Mouse (Mus musculus): ENCODE measurements around the gene Cacna2d4. TPM values are rescaled to one million over a fixed set of nuclear protein-coding genes. Genes with fewer than 3 reads are reported as not detected.
A peak's percentile ranks its signal among the peaks of the same experiment; 100 is the strongest.

The Cacna2d4 gene
- total RNA-seq, 2 experiments from 2014 or later: 0.02 to 0.08 TPM

DNA sequence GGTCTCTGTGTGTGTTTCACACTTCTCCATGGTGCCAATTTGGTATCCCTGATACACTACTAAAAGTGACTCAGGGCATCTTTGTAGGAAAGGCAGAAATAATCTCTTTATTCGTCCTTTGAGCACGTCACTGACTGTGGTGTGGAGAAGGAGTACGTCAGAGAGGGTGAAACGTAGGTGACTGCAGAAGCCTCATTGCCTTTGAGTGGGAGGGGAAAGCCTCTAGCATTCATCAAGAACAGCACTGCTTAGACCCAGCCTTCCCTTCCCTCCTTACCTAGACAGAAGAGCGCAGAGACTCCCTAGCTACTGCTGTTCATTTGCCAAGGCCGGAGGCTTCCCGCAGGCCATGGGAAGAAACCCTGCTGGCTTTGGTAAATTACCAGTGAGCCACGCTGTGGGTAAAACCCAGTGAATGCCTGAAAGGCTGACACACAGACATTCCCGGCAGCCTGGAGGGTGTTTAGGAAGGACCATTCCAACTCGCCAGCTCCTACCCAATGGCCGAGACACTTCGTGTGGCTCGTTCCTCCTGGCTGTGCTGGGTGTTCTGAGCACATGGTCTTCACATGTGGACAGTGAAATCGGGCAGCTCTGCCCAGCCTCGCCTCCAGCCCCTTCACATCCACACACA is 17.0 kb upstream of the Cacna2d4 start:
- no peak for ATAC-seq (replicated peaks; ENCODE audit: poor library complexity)

DNA sequence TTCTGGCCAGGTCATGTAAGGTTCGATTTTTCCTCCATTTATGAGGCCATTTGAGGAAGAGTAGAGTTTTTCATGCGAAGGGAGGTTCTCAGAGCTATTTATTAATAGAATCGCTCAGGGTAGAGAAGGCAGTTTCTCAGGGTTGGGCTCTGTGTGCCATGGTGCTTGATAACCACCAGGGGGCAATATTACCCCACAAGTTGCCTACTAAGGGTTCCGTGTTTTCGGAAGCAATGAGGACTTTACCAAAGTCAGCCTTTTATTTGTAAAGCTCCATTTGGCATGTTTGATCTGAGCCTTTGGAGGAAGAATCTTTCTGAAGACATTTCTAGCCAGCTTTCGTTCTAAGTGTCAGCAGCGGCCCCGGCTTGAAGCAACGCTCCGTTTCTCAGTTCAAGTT is 16.0 kb upstream of the Cacna2d4 start:
- peak; percentile 85 for ATAC-seq (replicated peaks; ENCODE audit: poor library complexity)

DNA sequence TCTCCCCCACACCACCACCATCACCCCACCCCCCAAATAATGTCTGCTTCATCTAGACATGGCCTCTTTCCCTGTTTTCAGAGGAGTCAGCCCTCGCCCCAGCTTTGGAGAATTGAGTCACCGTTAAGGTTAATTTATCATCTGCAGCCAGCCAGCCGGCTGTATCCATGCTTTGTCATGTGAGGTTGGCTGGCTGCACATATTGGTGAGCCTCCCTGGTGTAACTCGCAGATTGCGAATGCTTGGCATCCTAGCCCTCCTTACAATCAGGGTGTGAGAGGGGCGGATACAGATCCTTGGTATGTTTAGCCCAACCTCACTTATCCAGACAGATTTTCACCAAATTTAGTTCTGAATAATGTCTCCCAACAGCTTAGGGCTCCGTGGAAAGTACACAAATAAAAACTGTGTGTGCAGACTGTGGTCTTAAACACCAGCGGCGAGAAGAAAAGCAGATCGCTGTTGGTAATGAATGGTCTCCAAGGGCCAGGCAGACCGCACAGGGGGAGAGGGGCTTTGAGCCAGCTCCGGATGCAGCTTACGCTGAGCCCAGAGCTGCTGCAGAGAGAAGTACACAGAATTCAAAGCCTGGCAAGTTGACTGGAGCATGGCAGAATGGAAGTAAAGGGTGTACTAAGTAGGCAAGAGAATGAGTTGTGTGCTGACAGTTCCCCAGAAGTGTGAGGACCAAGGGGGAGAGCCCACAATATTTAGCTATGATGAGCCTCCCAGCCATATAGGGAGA is 11.7 kb upstream of the Cacna2d4 start:
- ATAC-seq (replicated peaks; ENCODE audit: poor library complexity): no peak; the same call in 1 of the 2 replicates

DNA sequence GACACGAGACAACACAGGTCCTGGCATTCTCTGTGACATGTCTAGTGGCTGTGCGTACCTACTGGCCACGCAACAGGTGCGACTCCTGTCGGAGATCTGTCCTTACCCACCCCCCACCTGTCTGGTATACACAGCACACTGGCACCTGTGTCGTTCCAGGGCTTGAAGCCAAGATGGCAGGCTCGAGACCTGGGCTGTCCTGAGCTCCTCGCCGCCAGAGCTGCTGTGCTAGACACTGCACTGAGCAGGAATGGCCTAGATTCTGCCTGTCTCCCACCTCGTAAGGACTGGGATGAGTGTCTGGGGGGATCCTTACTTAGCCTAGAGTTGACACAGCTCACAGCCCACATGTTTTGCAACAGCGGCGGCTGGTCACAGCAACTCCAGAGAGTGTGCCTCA is 11.1 kb upstream of the Cacna2d4 start:
- no peak for ATAC-seq (replicated peaks; ENCODE audit: poor library complexity)

DNA sequence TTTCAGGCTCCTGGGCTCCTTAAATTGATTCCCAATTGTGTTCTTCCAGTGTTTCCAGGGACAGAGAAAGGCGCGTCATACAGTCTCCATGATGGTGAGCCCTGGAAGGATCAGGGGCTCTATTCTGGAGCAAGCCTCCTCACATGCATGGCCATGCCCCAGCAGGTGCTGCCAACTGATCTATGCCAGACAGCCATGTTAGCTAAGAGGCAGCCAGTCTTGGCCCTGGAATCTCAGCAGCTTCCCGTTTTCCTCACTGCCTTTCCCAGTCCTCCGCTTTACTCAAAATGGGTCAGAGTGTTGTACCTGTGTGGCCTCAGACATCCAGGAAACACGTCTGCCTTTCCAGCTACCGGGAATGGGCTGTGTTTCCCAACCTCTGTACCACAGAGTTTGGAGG is 10.6 kb upstream of the Cacna2d4 start:
- no peak for ATAC-seq (replicated peaks; ENCODE audit: poor library complexity)

DNA sequence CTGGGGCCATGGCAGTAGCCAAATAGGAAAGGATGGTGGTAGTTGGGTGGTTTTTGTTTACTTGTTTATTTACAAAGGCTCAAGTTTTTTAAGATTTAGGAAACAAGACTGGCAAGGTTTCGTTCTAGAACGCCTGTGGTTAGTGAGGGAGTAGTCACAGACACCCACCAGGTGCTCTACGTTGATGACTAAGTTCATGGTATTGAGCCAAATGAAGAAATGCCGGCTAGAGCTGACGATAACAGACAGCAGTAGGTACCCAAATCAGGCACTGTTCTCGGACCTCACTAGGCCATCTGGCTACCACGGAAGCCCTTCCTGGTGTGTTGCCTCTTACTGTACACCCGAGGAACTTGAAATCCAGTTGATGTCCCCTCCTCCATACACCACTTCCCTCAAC is 9.3 kb upstream of the Cacna2d4 start:
- ATAC-seq (replicated peaks; ENCODE audit: poor library complexity): no peak

DNA sequence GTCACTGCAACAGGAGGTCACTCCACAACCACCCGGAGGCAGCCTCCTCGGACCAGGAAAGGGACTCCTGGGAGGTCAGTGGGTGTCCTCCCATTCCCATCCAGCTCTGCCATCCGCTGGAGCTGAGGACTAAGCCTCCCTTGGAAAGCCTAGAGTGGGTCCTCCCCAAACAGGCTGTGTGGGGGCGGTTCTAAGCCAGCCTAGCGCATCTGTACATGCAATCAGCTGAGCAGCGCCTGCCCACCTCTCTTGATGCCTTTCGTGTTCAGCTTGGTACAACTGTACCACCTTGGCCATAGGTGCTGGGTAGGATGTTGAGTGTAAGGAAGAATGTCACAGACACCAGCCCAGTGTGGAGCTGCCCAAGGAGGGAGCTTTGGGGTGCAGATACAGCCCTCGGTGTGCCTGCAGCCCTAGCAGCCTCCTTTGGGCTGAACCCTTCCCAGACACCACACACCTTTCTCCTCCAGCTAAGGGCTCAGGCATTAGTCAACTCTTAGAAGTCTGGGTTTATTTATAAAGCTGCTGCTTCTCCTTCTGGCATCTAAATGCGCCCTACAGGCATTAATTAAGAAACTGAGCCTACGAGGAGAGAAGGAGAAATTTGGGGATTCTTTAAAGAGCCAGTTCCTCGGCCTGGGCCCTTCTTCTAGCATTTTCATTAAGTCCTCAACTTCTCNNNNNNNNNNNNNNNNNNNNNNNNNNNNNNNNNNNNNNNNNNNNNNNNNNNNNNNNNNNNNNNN is 7.3 kb upstream of the Cacna2d4 start:
- no peak for ATAC-seq (replicated peaks; ENCODE audit: poor library complexity)

DNA sequence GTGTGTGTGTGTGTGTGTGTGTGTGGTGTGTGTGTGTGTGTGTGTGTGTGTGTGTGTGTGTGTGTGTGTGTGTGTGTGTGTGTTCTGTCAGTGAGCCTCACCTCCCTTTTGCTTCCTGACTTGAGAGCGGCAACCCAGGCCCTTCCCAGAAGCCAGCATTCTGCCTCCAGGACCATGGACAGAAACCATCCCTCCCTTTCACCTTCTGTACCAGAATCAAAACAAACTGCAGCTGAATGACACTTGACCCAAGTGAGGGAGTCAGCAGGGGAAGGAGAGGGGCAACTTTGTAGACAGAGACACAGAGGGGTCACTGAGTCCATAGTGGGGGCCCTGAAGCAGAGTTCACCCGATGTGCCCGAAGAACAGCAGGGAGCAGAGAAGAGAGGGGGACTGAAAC is 3.3 kb upstream of the Cacna2d4 start:
- ATAC-seq (replicated peaks; ENCODE audit: poor library complexity): 0 out of 2 replicates have a peak, but pooled peaks have one; percentile 31

DNA sequence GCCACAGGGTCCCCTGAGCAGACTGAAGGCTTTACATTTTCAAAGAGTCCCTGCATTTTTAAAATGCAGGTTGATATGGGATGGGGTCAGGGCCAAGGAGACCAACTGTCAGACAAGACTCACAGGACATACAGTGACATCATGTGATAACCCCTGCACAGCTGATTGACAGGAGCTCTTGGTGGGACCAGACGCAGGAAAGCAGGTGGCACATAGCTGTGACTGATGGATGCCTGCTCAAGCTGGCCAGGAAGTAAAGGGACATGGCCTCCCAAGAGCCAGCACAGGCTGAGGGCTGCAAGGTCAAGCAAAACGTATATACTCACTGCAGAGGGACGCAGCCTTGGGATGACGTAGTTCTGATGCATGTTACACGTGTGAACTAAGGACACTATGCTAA is 885 bp upstream of the Cacna2d4 start:
- ATAC-seq (replicated peaks; ENCODE audit: poor library complexity): no peak

DNA sequence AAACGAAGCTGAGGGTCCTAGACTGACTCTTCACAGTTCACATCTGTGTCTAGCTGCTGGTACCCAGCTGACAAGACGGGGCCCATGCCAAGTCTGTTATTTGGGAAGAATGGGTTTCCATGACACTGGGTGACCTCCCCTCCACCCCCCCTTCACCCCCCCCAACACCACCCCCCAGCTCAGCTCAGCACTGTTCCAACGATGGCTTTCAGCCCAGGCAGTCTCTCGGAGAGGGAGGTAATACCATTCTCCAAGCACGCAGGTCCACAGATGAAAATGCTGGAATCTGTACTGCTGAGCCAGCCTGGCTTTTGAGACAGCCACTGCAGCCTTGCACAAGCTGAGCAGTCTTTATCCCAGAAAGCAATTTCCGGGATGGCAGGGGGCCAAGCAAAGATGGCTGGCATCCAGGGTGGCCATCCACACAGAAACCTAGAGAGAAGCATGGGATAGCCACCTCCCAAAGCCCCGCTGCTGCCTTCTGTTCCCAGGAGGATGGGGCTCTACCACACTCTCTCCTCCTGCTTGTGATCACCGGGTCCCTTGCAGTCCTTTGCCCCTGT is 1.2 kb downstream of the Cacna2d4 start:
- no peak for ATAC-seq (replicated peaks; ENCODE audit: poor library complexity)

DNA sequence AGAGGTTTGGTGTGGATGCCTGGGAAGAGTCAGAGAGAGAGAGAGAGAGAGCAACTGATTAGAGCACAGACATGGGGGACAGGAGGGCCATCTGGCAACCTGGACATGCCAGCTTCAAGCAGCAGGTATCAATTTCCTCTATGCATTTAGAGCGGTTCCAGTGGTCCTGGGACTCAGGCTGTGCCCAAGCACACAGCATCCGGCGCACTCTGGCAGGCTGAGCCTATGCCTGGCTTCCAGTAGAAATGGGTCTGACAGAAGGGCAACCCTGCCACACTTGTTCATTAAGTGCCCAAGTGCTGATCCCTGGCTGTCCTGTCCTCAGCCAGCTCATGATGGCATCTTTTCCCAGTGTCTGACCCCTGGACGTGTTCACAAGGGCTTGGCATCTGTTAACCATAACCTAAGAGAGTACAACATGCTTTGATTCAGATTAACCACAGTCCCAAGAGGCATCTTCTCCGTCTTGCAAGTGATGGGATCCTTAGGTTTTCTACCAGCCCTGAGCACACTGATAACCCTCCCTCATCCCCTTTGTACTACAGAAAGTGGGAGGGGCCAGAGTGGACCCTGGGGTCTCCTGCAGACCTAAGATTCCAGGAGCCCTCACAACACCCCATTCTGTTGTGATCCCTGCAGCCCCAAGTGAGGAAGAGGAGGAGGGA is 3.1 kb downstream of the Cacna2d4 start:
- no peak for ATAC-seq (replicated peaks; ENCODE audit: poor library complexity)

DNA sequence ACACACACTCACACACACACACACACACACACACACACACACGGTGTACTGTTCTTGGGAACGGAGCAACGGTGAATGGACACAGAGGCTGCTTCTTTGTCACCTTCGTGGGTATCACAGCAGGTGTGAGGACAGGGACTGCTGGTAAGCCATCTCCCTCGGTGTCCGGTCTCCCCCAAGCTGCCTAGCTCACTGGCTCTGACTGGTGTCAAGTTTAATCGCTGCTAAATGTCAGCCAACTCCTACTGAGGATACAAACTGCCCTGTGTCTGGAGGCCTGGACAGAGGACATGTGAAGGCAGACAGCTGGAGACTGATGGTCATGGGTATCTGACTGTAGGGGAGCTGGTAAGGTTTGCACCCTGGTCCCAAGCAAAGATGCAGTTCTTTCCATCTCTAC is 3.9 kb downstream of the Cacna2d4 start:
- no peak for ATAC-seq (replicated peaks; ENCODE audit: poor library complexity)

DNA sequence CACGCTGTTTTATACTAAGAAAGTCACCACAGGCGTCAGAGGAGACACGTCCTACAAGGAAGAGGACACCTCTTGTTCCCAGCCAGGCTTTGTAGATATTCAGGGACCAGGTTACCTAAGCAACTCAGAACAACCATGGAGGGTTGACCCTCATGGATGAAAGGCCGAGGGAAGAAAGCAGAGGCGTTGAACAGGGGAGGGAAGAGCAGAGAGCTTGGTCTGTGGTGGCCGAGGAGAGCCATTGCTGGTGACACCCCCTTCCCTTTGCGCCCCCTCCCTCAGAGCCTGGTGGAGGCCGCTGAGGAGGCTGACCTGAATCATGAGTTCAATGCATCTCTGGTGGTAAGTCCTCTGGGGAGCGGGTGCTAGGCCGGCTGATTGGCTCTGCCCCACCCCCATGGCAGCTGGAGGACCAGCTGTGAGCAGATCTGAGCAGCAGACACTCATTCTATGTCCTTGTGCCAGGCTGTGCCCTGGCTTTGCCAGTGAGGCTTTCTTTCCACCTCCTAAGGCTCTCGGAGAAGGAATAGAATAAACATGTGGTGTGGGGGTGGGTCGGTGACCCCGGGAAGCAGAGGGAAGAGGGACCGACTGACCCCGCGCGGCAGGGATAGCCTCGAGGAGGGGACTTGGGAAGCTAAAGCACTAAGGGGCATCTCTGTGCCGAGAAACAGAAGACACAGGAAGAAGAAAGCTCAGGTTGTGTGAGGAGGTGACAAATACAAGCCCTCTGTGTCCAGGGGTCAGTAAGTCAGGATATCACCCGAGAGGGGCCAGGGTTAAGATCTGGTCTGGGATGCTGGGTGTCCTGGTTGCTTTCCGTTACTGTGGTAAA is 4.8 kb downstream of the Cacna2d4 start:
- ATAC-seq (replicated peaks; ENCODE audit: poor library complexity): no peak

DNA sequence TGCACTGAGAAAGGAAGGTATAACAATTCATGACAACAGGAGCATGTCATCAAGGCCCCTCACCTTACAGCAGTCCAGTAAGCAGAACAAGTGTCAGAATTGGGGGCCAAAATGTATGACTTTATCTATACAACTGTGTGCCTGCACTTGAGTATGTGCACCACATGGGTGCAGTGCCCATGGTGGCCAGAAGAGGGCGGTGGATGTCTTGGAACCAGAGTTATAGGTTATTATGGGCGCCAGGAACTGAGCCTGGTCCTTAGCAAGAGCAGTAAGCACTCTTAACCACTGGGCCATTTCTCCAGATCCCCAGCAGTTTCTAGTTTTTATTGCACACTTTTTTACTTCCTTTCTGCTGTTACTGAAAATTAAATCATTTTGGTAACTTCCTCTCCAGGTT is 9.8 kb downstream of the Cacna2d4 start:
- ATAC-seq (replicated peaks; ENCODE audit: poor library complexity): no peak

DNA sequence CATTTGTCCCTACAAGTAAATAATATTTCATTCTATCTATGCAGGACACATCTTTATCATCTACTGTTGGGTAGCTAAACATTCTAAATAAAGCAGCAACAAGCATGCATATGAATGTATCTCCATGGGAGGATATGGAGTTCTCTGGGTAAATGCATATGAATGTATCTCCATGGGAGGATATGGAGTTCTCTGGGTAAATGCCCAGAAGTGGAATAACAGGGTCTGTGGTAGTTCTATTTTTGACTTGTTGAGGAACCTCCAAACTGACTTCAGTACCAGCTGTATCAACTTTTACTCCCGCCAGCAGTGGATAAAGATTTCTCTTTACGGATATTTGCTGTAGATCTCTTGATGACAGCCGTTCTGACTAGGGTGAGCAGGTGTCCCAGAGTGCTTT is 12.3 kb downstream of the Cacna2d4 start:
- no peak for ATAC-seq (replicated peaks; ENCODE audit: poor library complexity)

DNA sequence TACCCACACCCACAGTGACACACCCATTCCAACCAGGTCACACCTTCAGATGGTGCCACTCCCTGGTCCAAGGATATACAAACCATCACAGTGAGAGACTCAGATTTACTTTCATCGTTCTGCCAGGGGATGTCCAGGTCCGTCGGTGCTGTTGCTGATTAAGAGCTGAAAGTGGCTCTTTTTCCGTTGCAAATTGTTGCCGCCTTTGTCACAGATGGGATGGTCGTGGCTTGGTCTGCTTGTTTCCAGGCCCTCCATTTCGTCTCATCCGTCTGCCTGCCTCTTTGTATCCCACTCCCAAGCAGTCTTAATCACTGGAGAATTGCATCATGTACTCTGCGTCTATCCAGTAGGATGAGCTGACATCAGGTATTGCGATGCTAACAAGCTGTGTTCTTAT is 13.4 kb downstream of the Cacna2d4 start:
- no peak for ATAC-seq (replicated peaks; ENCODE audit: poor library complexity)

DNA sequence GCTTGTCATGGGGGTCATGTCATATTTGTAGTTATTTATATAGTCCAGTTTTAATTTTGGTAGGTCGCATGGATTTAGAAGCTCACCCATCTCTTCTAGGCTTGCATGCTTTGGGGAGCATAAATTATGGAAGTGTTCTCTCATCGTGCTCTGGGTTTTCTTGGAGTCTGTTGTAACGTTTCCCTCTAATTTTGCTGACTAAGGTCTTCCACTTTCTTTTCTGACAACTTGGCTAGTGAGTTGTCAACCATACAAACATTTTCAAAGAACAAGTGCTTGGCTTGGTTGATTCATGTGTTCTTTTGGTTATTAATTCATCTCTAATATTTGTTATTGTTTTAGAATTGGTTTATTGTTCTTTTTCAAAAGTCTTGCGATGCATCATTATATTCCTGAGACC is 15.4 kb downstream of the Cacna2d4 start:
- no peak for ATAC-seq (replicated peaks; ENCODE audit: poor library complexity)

DNA sequence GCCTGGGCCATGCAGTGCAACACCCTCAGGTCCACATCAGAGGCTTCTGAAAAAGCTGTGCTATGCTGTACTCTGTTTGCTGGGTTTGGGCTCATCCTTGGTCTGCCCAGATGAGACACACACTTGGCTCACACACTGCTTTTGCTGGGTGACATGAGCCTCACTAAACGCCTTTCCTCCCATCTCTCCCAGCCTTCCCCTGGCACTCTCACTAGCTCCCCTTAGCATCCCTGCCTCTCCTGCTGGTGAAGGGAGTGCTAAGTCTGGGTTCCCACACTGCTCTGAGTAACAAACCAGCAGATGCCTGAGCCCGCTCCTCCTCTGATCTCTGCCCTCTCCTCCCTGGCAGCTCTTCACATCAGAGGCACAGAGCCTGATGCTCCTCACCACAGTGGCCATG is 40.4 kb downstream of the Cacna2d4 start:
- ATAC-seq (replicated peaks; ENCODE audit: poor library complexity): no peak

DNA sequence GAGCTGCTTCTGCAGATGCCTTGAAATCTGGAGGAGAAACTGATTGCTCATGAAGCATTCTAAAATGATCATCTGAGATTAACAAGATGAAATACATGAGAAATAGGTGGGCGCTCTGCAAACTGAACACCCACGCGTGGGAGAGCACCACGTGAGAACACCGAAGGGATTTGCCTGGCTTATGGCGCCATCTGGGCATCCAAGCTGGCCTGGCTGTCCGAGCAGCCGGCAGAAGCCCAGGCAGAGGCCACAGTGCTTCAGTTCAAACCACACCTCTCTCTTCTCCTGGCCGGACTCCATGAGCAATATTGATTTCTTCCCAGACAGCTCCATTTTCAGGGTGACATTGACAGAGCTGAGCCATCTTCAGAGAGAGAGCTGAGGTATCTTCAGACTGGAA is 44.4 kb downstream of the Cacna2d4 start:
- ATAC-seq (replicated peaks; ENCODE audit: poor library complexity): no peak

DNA sequence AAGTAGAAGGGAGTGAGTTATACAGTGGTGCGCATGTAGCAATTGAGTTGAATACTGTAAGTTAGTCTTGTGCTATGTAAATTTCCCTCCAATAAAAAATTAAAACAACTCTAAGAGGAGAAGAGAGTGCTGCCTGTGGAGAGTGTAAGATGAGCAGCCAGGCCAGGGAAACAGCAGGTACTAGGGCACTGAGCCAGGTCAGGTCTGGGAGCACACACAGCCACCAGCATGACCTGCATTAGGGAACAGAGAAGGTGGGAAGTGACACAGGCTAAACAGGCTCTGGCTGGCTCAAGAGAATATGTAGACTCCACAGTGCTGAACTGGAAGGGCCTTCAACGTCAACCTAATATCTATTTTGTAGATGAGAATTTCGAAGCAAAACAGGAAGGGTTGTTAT is 65.0 kb downstream of the Cacna2d4 start:
- ATAC-seq (replicated peaks; ENCODE audit: poor library complexity): no peak
